ENCODE assay signal across 28 mouse cellular contexts in genomic region chr1:184030070-184030802, GRCm38 (mm10). TPM values are rescaled to one million over a fixed set of nuclear protein-coding genes. Genes with fewer than 3 reads are reported as not detected.
"Had no signal": no experiment of that assay in that cellular context is flagged by ENCODE, and none has a peak within 500 bp of the region (broad histone marks: within the 10 kb centered on the region; RNA-seq: fewer than 3 reads in every experiment).

No protein-coding gene starts in this region.

- H3K9ac ChIP-seq: embryonic facial prominence, embryonic 12.5 days; embryonic facial prominence, embryonic 13.5 days; embryonic facial prominence, embryonic 15.5 days; forebrain, embryonic 12.5 days; forebrain, embryonic 13.5 days; forebrain, embryonic 15.5 days; forebrain, postnatal 0 days had no signal

- H3K4me3 ChIP-seq: embryonic facial prominence, embryonic 10.5 days; embryonic facial prominence, embryonic 12.5 days; embryonic facial prominence, embryonic 13.5 days; embryonic facial prominence, embryonic 15.5 days; erythroblast, embryonic 14.5 days; forebrain, embryonic 10.5 days; forebrain, embryonic 12.5 days; forebrain, embryonic 13.5 days; forebrain, embryonic 15.5 days; gastrocnemius, adult 2 months; heart, adult 2 months had no signal

- H3K27me3 ChIP-seq: embryonic facial prominence, embryonic 15.5 days; forebrain, embryonic 12.5 days; forebrain, embryonic 13.5 days; forebrain, embryonic 15.5 days had no signal

- H3K4me2 ChIP-seq: embryonic facial prominence, embryonic 12.5 days; embryonic facial prominence, embryonic 13.5 days; embryonic facial prominence, embryonic 15.5 days; forebrain, embryonic 12.5 days; forebrain, embryonic 13.5 days; forebrain, embryonic 15.5 days had no signal

- ATAC-seq: forebrain, embryonic 13.5 days; forebrain, embryonic 14.5 days; forebrain, embryonic 15.5 days; forebrain, embryonic 16.5 days; forebrain, postnatal 0 days had no signal

- H3K27ac ChIP-seq: embryonic facial prominence, embryonic 10.5 days; embryonic facial prominence, embryonic 12.5 days; embryonic facial prominence, embryonic 13.5 days; embryonic facial prominence, embryonic 15.5 days; forebrain, embryonic 10.5 days; forebrain, embryonic 12.5 days; forebrain, embryonic 13.5 days; forebrain, embryonic 15.5 days; gastrocnemius, adult 2 months; heart, adult 2 months had no signal

- H3K9me3 ChIP-seq: embryonic facial prominence, embryonic 10.5 days; embryonic facial prominence, embryonic 12.5 days; embryonic facial prominence, embryonic 13.5 days; embryonic facial prominence, embryonic 15.5 days; forebrain, embryonic 10.5 days; forebrain, embryonic 12.5 days; forebrain, embryonic 13.5 days; forebrain, embryonic 15.5 days had no signal

- DNase-seq: cerebellum, adult 8-10 months; cerebellum, adult 9-10 months; cerebellum, adult 9-11 months; cerebellum, postnatal 10 days; cerebellum, postnatal 14 days; cerebellum, postnatal 25 days; cerebellum, postnatal 36 days; embryo, embryonic 11 days; forebrain, postnatal 0 days; gastrocnemius, adult 2 months; gastrocnemius, postnatal 10 days; gastrocnemius, postnatal 14 days; gastrocnemius, postnatal 25 days; gastrocnemius, postnatal 36 days; heart, adult 18-20 months; heart, adult 2 months had no signal

- H3K36me3 ChIP-seq: embryonic facial prominence, embryonic 10.5 days; embryonic facial prominence, embryonic 12.5 days; embryonic facial prominence, embryonic 13.5 days; embryonic facial prominence, embryonic 15.5 days; forebrain, embryonic 10.5 days; forebrain, embryonic 12.5 days; forebrain, embryonic 15.5 days had no signal

RNA-seq across cellular contexts. Expression of gene 1700056E22Rik, which starts 3.9 kb away (rescaled TPM):
- total RNA-seq: forebrain, postnatal 0 days; granulocyte monocyte progenitor cell, adult 5-6 weeks had no signal
